Mouse (Mus musculus): Measurements from ENCODE around the gene Map4k3. TPM values are rescaled to one million over a fixed set of nuclear protein-coding genes. Genes with fewer than 3 reads are reported as not detected.
A peak's percentile ranks its signal among the peaks of the same experiment; 100 is the strongest.
"Not testable (repeated sequence)": the region's sequence is repeated elsewhere in the genome, so short reads cannot be mapped to it uniquely, and the experiment has no call there.

Gene Map4k3
- polyA plus RNA-seq, 1 experiment from 2014 or later: 21.3 TPM

DNA sequence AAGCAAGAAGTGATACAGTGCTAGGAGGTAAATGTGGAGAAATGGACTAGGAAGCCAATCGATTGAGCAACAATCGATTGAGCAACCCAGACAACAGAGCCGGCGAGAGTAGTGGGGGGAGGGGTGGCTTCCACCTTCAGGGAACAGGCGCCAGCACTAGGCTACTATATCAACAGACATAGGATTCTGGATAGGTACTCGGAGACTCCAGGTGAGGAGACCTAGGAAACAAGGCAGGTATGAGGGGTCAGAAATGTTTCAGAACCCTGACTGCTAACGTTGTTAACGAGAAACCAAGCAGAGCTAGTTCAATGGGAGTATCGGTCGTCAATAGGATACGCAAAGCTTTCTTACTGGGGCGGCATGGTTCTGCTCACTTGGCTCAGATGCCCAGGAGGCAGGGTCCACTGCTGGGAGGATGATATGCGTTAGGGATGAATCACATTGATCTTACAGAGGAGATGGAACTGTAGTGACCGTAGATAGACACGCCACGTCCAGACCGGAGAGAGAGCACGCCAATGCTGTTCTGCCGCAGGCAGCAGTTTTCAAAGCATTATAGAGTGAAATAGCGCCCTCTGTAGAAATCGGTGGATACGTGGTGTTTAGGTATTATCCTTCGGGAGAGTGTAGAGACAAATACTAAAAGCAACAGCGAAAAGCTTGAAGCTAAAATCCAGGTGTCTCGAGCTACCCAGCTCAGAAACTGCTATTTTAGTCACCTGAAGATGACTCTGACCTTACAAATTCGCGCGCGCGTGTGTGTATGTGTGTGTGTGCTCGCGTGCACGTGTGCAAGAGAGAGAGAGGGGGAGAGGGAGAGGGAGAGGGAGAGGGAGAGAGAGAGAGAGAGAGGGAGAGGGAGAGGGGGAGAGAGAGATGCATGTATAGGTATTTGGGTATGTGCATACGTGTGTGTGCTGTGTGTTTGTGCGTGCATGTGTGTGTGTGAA, 174.7 kb downstream of the Map4k3 start:
- no peaks in the 10 kb centered on the region for H3K27me3 ChIP-seq
- peaks cover 6% of the 10 kb centered on the region for H3K4me1 ChIP-seq
- H3K9me3 ChIP-seq (replicated peaks): no peaks in the 10 kb centered on the region
- H3K27ac ChIP-seq: peak overlapping the region; percentile 79
- H3K4me2 ChIP-seq: peak overlapping the region; percentile 64
- ATAC-seq: peak; percentile 91
- H3K4me3 ChIP-seq: peak overlapping the region; percentile 66
- 2% methylated on average over 35 of the region's 35 CpGs for WGBS
- H3K9ac ChIP-seq: peak overlapping the region; percentile 75
- peaks cover 4% of the 10 kb centered on the region; the same call in 1 of the 2 replicates for H3K36me3 ChIP-seq (ENCODE audit: poor library complexity, severe bottlenecking)

GRCm38 (mm10) chr17:80552653-80553052, 175.6 kb downstream of the Map4k3 start:
- no peak overlapping the region for H3K27ac ChIP-seq

GRCm38 (mm10) chr17:80550981-80551380, 177.3 kb downstream of the Map4k3 start:
- ATAC-seq: no peak
- Histone ChIP-seq H3K4me2 (no peak overlapping the region), H3K4me3 (no peak overlapping the region), H3K9ac (no peak overlapping the region), H3K36me3 (ENCODE audit: poor library complexity, severe bottlenecking) (no peaks in the 10 kb centered on the region), H3K4me1 (peaks cover 6% of the 10 kb centered on the region), H3K27me3 (no peaks in the 10 kb centered on the region), H3K9me3 (replicated peaks) (no peaks in the 10 kb centered on the region), H3K27ac (no peak overlapping the region)
- WGBS: 83% methylated on average over 15 of the region's 15 CpGs

More at GRCm38 (mm10) chr17:80552653-80553052, 175.6 kb downstream of the Map4k3 start:
- WGBS: 81% methylated on average over 4 of the region's 4 CpGs
- no peaks in the 10 kb centered on the region for H3K9me3 ChIP-seq (replicated peaks)
- H3K9ac ChIP-seq: no peak overlapping the region
- H3K4me2 ChIP-seq: no peak overlapping the region; the same call in 1 of the 2 replicates
- no peaks in the 10 kb centered on the region for H3K27me3 ChIP-seq
- no peak overlapping the region for H3K4me3 ChIP-seq
- peaks cover 2% of the 10 kb centered on the region; the same call in 1 of the 2 replicates for H3K36me3 ChIP-seq (ENCODE audit: poor library complexity, severe bottlenecking)
- no peak for ATAC-seq
- peaks cover 6% of the 10 kb centered on the region for H3K4me1 ChIP-seq

- no peak overlapping the region for H3K4me2 ChIP-seq
- 86% methylated on average over 2 of the region's 2 CpGs for WGBS
- H3K4me1 ChIP-seq: no peaks in the 10 kb centered on the region
- ATAC-seq: no peak
- H3K9ac ChIP-seq: no peak overlapping the region
- H3K4me3 ChIP-seq: no peak overlapping the region
- H3K27me3 ChIP-seq: no peaks in the 10 kb centered on the region
- H3K36me3 ChIP-seq (ENCODE audit: poor library complexity, severe bottlenecking): no peaks in the 10 kb centered on the region
- H3K27ac ChIP-seq: no peak overlapping the region
- no peaks in the 10 kb centered on the region for H3K9me3 ChIP-seq (replicated peaks)
These were observed 181.4 kb downstream of the Map4k3 start for GRCm38 (mm10) chr17:80546846-80547245.

GRCm38 (mm10) chr17:80546227-80546626, 182.1 kb downstream of the Map4k3 start:
- Histone ChIP-seq H3K27me3 (no peaks in the 10 kb centered on the region), H3K9me3 (replicated peaks) (no peaks in the 10 kb centered on the region), H3K4me1 (no peaks in the 10 kb centered on the region), H3K9ac (no peak overlapping the region), H3K27ac (no peak overlapping the region), H3K4me3 (no peak overlapping the region), H3K36me3 (ENCODE audit: poor library complexity, severe bottlenecking) (no peaks in the 10 kb centered on the region), H3K4me2 (no peak overlapping the region)
- no peak for ATAC-seq
- 94% methylated on average over 8 of the region's 8 CpGs for WGBS

GRCm38 (mm10) chr17:80543646-80544045, 184.6 kb downstream of the Map4k3 start:
- ATAC-seq: no peak
- 90% methylated on average over 20 of the region's 20 CpGs for WGBS

GRCm38 (mm10) chr17:80537136-80537535, 191.1 kb downstream of the Map4k3 start:
- Histone ChIP-seq H3K27ac (no peak overlapping the region), H3K27me3 (no peaks in the 10 kb centered on the region), H3K36me3 (ENCODE audit: poor library complexity, severe bottlenecking) (no peaks in the 10 kb centered on the region), H3K4me2 (no peak overlapping the region), H3K4me3 (no peak overlapping the region), H3K4me1 (no peaks in the 10 kb centered on the region), H3K9me3 (replicated peaks) (no peaks in the 10 kb centered on the region), H3K9ac (no peak overlapping the region)
- WGBS: 61% methylated on average over 6 of the region's 6 CpGs
- ATAC-seq: no peak

More at GRCm38 (mm10) chr17:80543646-80544045, 184.6 kb downstream of the Map4k3 start:
- H3K4me1 ChIP-seq: no peaks in the 10 kb centered on the region
- no peak overlapping the region for H3K4me2 ChIP-seq
- H3K36me3 ChIP-seq (ENCODE audit: poor library complexity, severe bottlenecking): no peaks in the 10 kb centered on the region
- H3K4me3 ChIP-seq: no peak overlapping the region
- no peak overlapping the region for H3K27ac ChIP-seq
- no peaks in the 10 kb centered on the region for H3K9me3 ChIP-seq (replicated peaks)
- H3K27me3 ChIP-seq: no peaks in the 10 kb centered on the region
- no peak overlapping the region for H3K9ac ChIP-seq

DNA sequence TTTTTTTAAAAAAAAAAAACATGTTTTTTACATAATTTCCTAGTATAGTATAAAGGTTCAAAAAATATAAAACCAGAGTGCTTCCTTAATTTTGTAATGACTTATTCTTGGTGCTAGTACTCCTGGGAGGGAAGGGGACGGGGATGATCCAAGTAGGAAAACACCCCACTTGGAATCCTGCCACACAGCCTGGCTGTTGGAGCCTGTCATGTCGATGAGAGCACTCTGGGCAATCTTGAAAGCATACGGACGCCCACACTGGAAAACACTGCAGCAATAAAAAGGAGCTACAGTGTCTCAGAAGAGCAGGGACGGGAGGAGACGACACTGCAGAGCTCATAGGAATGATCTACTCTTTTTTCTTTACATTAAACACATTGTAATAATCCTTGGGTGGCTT, 192.7 kb downstream of the Map4k3 start:
- 75% methylated on average over 6 of the region's 6 CpGs for WGBS
- H3K27ac ChIP-seq: no peak overlapping the region
- H3K27me3 ChIP-seq: no peaks in the 10 kb centered on the region
- no peaks in the 10 kb centered on the region for H3K36me3 ChIP-seq (ENCODE audit: poor library complexity, severe bottlenecking)
- no peaks in the 10 kb centered on the region for H3K4me1 ChIP-seq
- no peak overlapping the region for H3K4me2 ChIP-seq
- no peak overlapping the region for H3K9ac ChIP-seq
- ATAC-seq: no peak
- no peaks in the 10 kb centered on the region for H3K9me3 ChIP-seq (replicated peaks)
- no peak overlapping the region for H3K4me3 ChIP-seq

DNA sequence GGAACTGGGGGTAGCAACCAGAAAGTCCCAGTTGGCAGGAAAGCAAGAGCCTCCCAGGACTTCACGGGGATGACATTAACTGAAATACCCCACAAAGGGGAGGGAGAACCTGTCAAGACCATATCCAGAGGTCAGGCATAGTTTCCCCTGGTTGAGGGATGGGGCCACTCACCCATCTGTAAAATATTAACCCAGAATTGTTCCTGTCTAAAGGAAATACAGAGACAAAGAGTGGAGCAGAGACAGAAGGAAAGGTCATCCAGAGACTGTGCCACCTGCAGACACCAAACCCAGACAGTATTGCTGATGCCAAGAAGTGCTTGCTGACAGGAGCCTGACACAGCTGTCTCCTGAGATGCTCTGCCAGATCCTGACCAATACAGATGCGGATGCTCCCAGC, 196.9 kb downstream of the Map4k3 start:
- WGBS: 71% methylated on average over 2 of the region's 2 CpGs
- not testable (repeated sequence) for H3K4me1 ChIP-seq; H3K4me2 ChIP-seq; H3K27ac ChIP-seq; H3K4me3 ChIP-seq; ATAC-seq; H3K27me3 ChIP-seq; H3K9me3 ChIP-seq (replicated peaks); H3K9ac ChIP-seq; H3K36me3 ChIP-seq (ENCODE audit: poor library complexity, severe bottlenecking)

Other genes starting within 250 kb of the Map4k3 start
- 6.6 and 6.9 TPM in 2 replicates for gene Sos1, start 248.0 kb downstream of the Map4k3 start, polyA plus RNA-seq (2015; fragmentation: Nextera tagmentation; extraction: Ambion mirVana)
- gene Cdkl4, start 150.7 kb downstream of the Map4k3 start, polyA plus RNA-seq (2015; fragmentation: Nextera tagmentation; extraction: Ambion mirVana): 1.5 and 3.6 TPM in 2 replicates
- 29.7 and 40.4 TPM in 2 replicates for gene Tmem178, start 216.1 kb upstream of the Map4k3 start, polyA plus RNA-seq (2015; fragmentation: Nextera tagmentation; extraction: Ambion mirVana)

All from forebrain, embryonic 13.5 days (tissue).